Mouse (Mus musculus) layer of hippocampus, postnatal 36 days (tissue): ENCODE data around the gene Ppfia2. TPM values are rescaled to one million over a fixed set of nuclear protein-coding genes. Genes with fewer than 3 reads are reported as not detected.

ENCODE experiments used
- DNase-seq, 2 experiments: peaks; one replicate each; pipeline ENCODE4 v3.0.0; 2022
- total RNA-seq, 2 experiments: library from RNA; stranded (reverse); gene quantifications; 2 replicates each; pipeline ENCODE4 v1.2.3; 2021

Ppfia2 gene
- 100 to 1,000 TPM; 130 to 140 TPM for total RNA-seq

GRCm38 (mm10) chr10:106469855-106470532, at the start of gene Ppfia2:
Ppfia2 (plus strand) TSS chr10:106470339.
- DNase-seq, result peak; percentile 76 to 77

- DNase-seq, result peak; percentile 73 to 80
Measured at GRCm38 (mm10) chr10:106468956-106469721, 1.0 kb upstream of the Ppfia2 start.

GRCm38 (mm10) chr10:106470533-106471205, 530 bp downstream of the Ppfia2 start:
- peak; percentile 14 to 26 for DNase-seq

GRCm38 (mm10) chr10:106509281-106510165, 39.4 kb downstream of the Ppfia2 start:
- peak in 1 of 2 experiments; percentile 9 for DNase-seq

- peak in 1 of 2 experiments; percentile 22 for DNase-seq
Measured at GRCm38 (mm10) chr10:106566036-106566435, 95.9 kb downstream of the Ppfia2 start.

GRCm38 (mm10) chr10:106585026-106585425, 114.9 kb downstream of the Ppfia2 start:
- DNase-seq, result no peak

GRCm38 (mm10) chr10:106585476-106586080, 115.4 kb downstream of the Ppfia2 start:
- DNase-seq, result no peak

GRCm38 (mm10) chr10:106587817-106588216, 117.7 kb downstream of the Ppfia2 start:
- DNase-seq, result no peak

GRCm38 (mm10) chr10:106590944-106591343, 120.8 kb downstream of the Ppfia2 start:
- DNase-seq, result no peak

GRCm38 (mm10) chr10:106596976-106597375, 126.8 kb downstream of the Ppfia2 start:
- DNase-seq, result no peak

GRCm38 (mm10) chr10:106603319-106603898, 133.3 kb downstream of the Ppfia2 start:
- DNase-seq, result no peak

GRCm38 (mm10) chr10:106609177-106609981, 139.2 kb downstream of the Ppfia2 start:
- no peak for DNase-seq

GRCm38 (mm10) chr10:106610222-106610621, 140.1 kb downstream of the Ppfia2 start:
- no peak for DNase-seq

GRCm38 (mm10) chr10:106618194-106618593, 148.1 kb downstream of the Ppfia2 start:
- DNase-seq, result no peak

GRCm38 (mm10) chr10:106620952-106621351, 150.8 kb downstream of the Ppfia2 start:
- DNase-seq, result no peak

GRCm38 (mm10) chr10:106623342-106623741, 153.2 kb downstream of the Ppfia2 start:
- DNase-seq, result no peak

- peak; percentile 45 to 64 for DNase-seq
Measured at GRCm38 (mm10) chr10:106632171-106632935, 162.2 kb downstream of the Ppfia2 start.

GRCm38 (mm10) chr10:106633898-106634297, 163.8 kb downstream of the Ppfia2 start:
- DNase-seq, result no peak

GRCm38 (mm10) chr10:106652276-106652675, 182.1 kb downstream of the Ppfia2 start:
- no peak for DNase-seq

GRCm38 (mm10) chr10:106665221-106665620, 195.1 kb downstream of the Ppfia2 start:
- no peak for DNase-seq
